Mouse (Mus musculus): ENCODE results near the gene Fbxw8. TPM values are rescaled to one million over a fixed set of nuclear protein-coding genes. Genes with fewer than 3 reads are reported as not detected.

Gene Fbxw8
- 25.2 and 25.3 TPM in 2 replicates for polyA plus RNA-seq (2014; fragmentation: Nextera tagmentation; extraction: Ambion mirVana)

GRCm38 (mm10) chr5:118154839-118155564, at the start of gene Fbxw8:
Gene Fbxw8 (minus strand): TSS chr5:118155464.
- Histone ChIP-seq H3K4me1 (replicated peaks; ENCODE audit: control insufficient read depth, insufficient read depth, low read length) (peaks cover 15% of the 10 kb centered on the region), H3K4me3 (ENCODE audit: low read depth, low read length) (peak within 1 kb of the TSS; percentile 84), H3K27ac (ENCODE audit: low read depth) (no peak within 1 kb of the TSS), H3K36me3 (ENCODE audit: control insufficient read depth, insufficient read depth, low read length) (0 out of 2 replicates have a peak, but pooled peaks cover 13% of the 10 kb centered on the region), H3K27me3 (replicated peaks; ENCODE audit: control insufficient read depth, insufficient read depth, low read length) (no peaks in the 10 kb centered on the region), H3K9ac (ENCODE audit: low read length) (peak within 1 kb of the TSS; percentile 87), H3K9me3 (ENCODE audit: control insufficient read depth, low read length) (no peaks in the 10 kb centered on the region), H3K4me2 (ENCODE audit: low read length) (peak within 1 kb of the TSS; percentile 63)
- peak; percentile 96 for DNase-seq (ENCODE audit: low spot score)
- WGBS, result under 1% methylated on average over 67 of the region's 67 CpGs
- ATAC-seq (replicated peaks; ENCODE audit: low FRiP score, low TSS enrichment, low read depth), result peak; percentile 87

DNA sequence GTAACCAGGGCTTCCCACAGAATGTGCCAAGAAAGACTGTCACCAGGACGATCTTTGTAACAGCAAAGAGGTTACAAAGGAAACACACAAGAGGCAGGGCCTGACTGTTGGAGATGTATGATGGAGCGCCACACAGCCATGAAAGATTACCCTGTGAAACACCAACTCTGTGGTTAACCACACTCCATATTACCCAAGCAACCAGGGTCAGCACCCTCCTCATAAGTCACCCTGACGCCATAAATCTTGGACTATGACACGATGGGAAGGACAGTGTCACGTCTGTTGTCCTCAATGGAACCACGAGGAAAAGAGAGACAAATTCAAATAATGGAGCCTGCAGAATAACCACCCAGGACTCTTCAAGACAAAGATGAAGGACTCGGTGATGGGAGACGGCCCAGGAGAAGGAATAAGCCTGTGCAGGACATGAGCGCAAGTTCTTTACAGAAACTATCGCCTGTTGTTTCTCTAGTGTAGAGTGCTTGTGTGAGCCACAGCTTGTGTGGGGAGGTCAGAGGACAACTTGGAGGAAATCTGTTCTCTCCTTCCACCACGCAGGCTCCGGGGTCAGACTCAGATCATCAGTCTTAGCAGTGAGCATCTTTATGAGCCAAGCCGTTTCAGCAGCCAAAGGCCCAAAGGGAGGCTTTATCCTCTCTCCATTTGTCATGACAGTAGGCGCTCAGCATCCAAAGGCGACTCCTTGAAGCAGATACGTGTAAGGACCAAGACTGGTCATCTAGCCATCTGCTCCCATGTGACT, 49.6 kb upstream of the Fbxw8 start:
- H3K36me3 ChIP-seq (ENCODE audit: control insufficient read depth, insufficient read depth, low read length), result no peaks in the 10 kb centered on the region
- no peak overlapping the region for H3K9ac ChIP-seq (ENCODE audit: low read length)
- H3K4me3 ChIP-seq (ENCODE audit: low read depth, low read length), result no peak overlapping the region
- 56% methylated on average over 16 of the region's 16 CpGs for WGBS
- H3K4me1 ChIP-seq (replicated peaks; ENCODE audit: control insufficient read depth, insufficient read depth, low read length), result no peaks in the 10 kb centered on the region
- ATAC-seq (replicated peaks; ENCODE audit: low FRiP score, low TSS enrichment, low read depth) (no peak), DNase-seq (ENCODE audit: low spot score) (no peak)
- H3K27ac ChIP-seq (ENCODE audit: low read depth), result no peak overlapping the region
- H3K9me3 ChIP-seq (ENCODE audit: control insufficient read depth, low read length), result no peaks in the 10 kb centered on the region
- no peak overlapping the region for H3K4me2 ChIP-seq (ENCODE audit: low read length)
- no peaks in the 10 kb centered on the region for H3K27me3 ChIP-seq (replicated peaks; ENCODE audit: control insufficient read depth, insufficient read depth, low read length)

DNA sequence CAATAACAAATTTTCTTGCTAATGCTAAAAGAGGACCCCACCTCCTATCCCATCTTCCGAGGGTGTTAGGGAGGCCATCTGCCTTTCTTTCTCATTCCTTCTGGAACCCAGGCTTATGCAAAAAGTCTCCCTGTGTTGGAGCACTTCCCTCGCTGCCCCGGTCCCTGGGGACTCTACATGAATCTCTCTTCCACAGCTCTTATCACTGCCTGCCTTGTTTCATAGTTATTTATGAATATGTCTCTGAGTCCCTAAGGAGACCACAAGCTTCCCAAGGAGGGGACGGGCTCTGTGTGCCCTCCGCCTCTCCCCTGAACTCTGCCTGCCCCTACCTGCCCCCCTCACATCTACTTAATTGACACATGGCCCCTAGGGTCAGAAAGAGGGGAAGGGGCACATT, 44.4 kb upstream of the Fbxw8 start:
- ATAC-seq (replicated peaks; ENCODE audit: low FRiP score, low TSS enrichment, low read depth), result no peak
- H3K4me2 ChIP-seq (ENCODE audit: low read length), result no peak overlapping the region
- no peak overlapping the region for H3K27ac ChIP-seq (ENCODE audit: low read depth)
- 62% methylated on average over 5 of the region's 5 CpGs for WGBS
- DNase-seq (ENCODE audit: low spot score), result no peak
- no peaks in the 10 kb centered on the region for H3K9me3 ChIP-seq (ENCODE audit: control insufficient read depth, low read length)
- no peak overlapping the region for H3K4me3 ChIP-seq (ENCODE audit: low read depth, low read length)
- H3K9ac ChIP-seq (ENCODE audit: low read length), result no peak overlapping the region
- no peaks in the 10 kb centered on the region for H3K36me3 ChIP-seq (ENCODE audit: control insufficient read depth, insufficient read depth, low read length)
- H3K4me1 ChIP-seq (replicated peaks; ENCODE audit: control insufficient read depth, insufficient read depth, low read length), result no peaks in the 10 kb centered on the region
- H3K27me3 ChIP-seq (replicated peaks; ENCODE audit: control insufficient read depth, insufficient read depth, low read length), result no peaks in the 10 kb centered on the region

DNA sequence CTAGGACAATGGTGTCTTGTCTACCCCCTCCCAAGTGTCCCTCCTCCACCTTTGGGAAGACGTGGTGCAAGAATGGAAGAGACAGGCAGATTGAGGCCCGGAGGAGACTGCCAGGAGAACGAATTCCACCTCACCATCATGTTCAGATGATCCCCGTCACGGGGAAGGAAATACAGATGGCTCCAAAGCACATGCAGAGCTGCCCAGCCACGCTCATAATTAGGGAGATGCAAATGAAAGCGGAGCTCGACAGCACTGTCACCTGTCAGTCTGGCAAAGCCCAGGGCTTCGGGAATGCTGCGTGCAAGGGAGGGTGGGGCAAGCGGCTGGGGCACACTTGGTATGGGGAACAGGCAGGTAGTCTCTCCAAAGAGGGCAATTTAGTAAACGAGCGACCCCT, 42.2 kb upstream of the Fbxw8 start:
- DNase-seq (ENCODE audit: low spot score), result no peak
- Histone ChIP-seq H3K36me3 (ENCODE audit: control insufficient read depth, insufficient read depth, low read length) (no peaks in the 10 kb centered on the region), H3K4me3 (ENCODE audit: low read depth, low read length) (no peak overlapping the region), H3K4me1 (replicated peaks; ENCODE audit: control insufficient read depth, insufficient read depth, low read length) (no peaks in the 10 kb centered on the region), H3K27ac (ENCODE audit: low read depth) (no peak overlapping the region), H3K27me3 (replicated peaks; ENCODE audit: control insufficient read depth, insufficient read depth, low read length) (0 out of 2 replicates have a peak, but pooled peaks cover 3% of the 10 kb centered on the region), H3K9me3 (ENCODE audit: control insufficient read depth, low read length) (no peaks in the 10 kb centered on the region), H3K4me2 (ENCODE audit: low read length) (no peak overlapping the region), H3K9ac (ENCODE audit: low read length) (no peak overlapping the region)
- no peak for ATAC-seq (replicated peaks; ENCODE audit: low FRiP score, low TSS enrichment, low read depth)
- WGBS, result 75% methylated on average over 13 of the region's 13 CpGs

DNA sequence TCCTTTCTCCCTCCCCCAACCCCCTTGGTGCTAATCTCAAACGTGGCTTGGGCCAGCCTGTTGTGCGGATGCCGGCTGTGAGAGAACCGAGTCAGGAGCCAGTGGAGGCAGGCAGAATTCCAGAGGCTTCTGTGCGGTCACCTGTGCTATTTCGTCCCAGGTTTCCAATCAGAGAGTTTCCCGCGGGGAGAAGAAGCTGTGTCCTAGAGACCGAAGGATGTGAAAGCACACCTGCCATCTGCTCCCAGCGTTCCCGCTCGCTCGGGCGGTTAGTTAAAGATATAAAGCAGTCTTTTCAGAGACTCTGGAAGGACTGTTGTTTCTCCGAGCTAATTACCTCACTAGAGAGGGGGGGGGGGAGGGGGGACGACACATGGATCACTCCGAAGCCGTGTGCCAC, 37.0 kb upstream of the Fbxw8 start:
- ATAC-seq (replicated peaks; ENCODE audit: low FRiP score, low TSS enrichment, low read depth) (no peak), DNase-seq (ENCODE audit: low spot score) (no peak)
- Histone ChIP-seq H3K4me3 (ENCODE audit: low read depth, low read length) (no peak overlapping the region), H3K4me1 (replicated peaks; ENCODE audit: control insufficient read depth, insufficient read depth, low read length) (no peaks in the 10 kb centered on the region), H3K4me2 (ENCODE audit: low read length) (no peak overlapping the region), H3K27ac (ENCODE audit: low read depth) (no peak overlapping the region), H3K9ac (ENCODE audit: low read length) (no peak overlapping the region), H3K36me3 (ENCODE audit: control insufficient read depth, insufficient read depth, low read length) (no peaks in the 10 kb centered on the region), H3K27me3 (replicated peaks; ENCODE audit: control insufficient read depth, insufficient read depth, low read length) (0 out of 2 replicates have a peak, but pooled peaks cover 8% of the 10 kb centered on the region), H3K9me3 (ENCODE audit: control insufficient read depth, low read length) (no peaks in the 10 kb centered on the region)
- WGBS, result 31% methylated on average over 18 of the region's 18 CpGs

DNA sequence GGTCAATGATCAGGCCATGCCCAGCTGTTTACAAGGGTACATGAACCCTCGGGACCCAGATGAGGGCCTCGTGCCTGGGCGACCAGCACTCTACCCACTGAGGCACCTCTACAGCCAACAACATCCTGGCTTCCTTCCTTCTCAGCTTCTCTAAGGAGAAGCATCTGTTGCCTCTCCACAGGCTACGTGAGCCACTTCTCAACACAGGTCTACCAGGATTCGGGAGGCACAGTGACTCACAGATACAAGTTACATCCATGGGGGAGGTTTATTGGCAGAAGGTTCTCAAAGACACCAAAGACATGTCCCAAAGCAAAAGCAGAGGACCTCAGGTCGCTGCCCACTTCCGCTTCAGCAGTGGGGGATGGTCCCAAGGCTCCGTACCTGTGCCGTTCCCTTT, 35.2 kb upstream of the Fbxw8 start:
- H3K4me2 ChIP-seq (ENCODE audit: low read length), result no peak overlapping the region
- no peak overlapping the region for H3K9ac ChIP-seq (ENCODE audit: low read length)
- DNase-seq (ENCODE audit: low spot score), result no peak
- no peak overlapping the region for H3K27ac ChIP-seq (ENCODE audit: low read depth)
- no peaks in the 10 kb centered on the region for H3K4me1 ChIP-seq (replicated peaks; ENCODE audit: control insufficient read depth, insufficient read depth, low read length)
- H3K27me3 ChIP-seq (replicated peaks; ENCODE audit: control insufficient read depth, insufficient read depth, low read length), result 0 out of 2 replicates have a peak, but pooled peaks cover 8% of the 10 kb centered on the region
- no peaks in the 10 kb centered on the region for H3K36me3 ChIP-seq (ENCODE audit: control insufficient read depth, insufficient read depth, low read length)
- 76% methylated on average over 9 of the region's 9 CpGs for WGBS
- no peak for ATAC-seq (replicated peaks; ENCODE audit: low FRiP score, low TSS enrichment, low read depth)
- no peak overlapping the region for H3K4me3 ChIP-seq (ENCODE audit: low read depth, low read length)
- H3K9me3 ChIP-seq (ENCODE audit: control insufficient read depth, low read length), result no peaks in the 10 kb centered on the region

DNA sequence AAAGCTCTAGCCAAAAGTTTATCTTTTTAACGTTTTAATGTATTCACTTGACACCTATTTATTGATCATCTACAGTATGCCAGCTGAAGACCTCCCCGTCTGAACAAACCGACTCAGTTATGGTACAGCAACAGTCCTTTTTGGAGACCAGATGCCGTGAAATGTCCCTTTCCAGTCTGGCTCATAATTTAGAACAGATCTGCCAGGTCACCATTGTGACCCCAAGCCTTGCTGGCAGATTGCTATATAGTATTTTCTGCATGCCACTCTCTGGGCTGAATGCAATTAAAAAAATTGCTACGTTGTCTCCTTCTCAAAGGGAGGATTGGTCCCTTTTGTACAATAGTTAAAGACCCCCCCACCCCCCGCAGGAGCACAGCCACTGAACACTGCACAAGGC, 33.1 kb upstream of the Fbxw8 start:
- H3K4me1 ChIP-seq (replicated peaks; ENCODE audit: control insufficient read depth, insufficient read depth, low read length), result no peaks in the 10 kb centered on the region
- H3K4me3 ChIP-seq (ENCODE audit: low read depth, low read length), result no peak overlapping the region
- H3K9ac ChIP-seq (ENCODE audit: low read length), result no peak overlapping the region
- no peak overlapping the region for H3K27ac ChIP-seq (ENCODE audit: low read depth)
- no peak overlapping the region for H3K4me2 ChIP-seq (ENCODE audit: low read length)
- no peaks in the 10 kb centered on the region for H3K9me3 ChIP-seq (ENCODE audit: control insufficient read depth, low read length)
- DNase-seq (ENCODE audit: low spot score) (no peak), ATAC-seq (replicated peaks; ENCODE audit: low FRiP score, low TSS enrichment, low read depth) (no peak)
- 52% methylated on average over 6 of the region's 6 CpGs for WGBS
- no peaks in the 10 kb centered on the region for H3K36me3 ChIP-seq (ENCODE audit: control insufficient read depth, insufficient read depth, low read length)
- 0 out of 2 replicates have a peak, but pooled peaks cover 8% of the 10 kb centered on the region for H3K27me3 ChIP-seq (replicated peaks; ENCODE audit: control insufficient read depth, insufficient read depth, low read length)

- DNase-seq (ENCODE audit: low spot score), result no peak
- Histone ChIP-seq H3K27me3 (replicated peaks; ENCODE audit: control insufficient read depth, insufficient read depth, low read length) (0 out of 2 replicates have a peak, but pooled peaks cover 3% of the 10 kb centered on the region), H3K36me3 (ENCODE audit: control insufficient read depth, insufficient read depth, low read length) (no peaks in the 10 kb centered on the region), H3K4me1 (replicated peaks; ENCODE audit: control insufficient read depth, insufficient read depth, low read length) (no peaks in the 10 kb centered on the region), H3K9me3 (ENCODE audit: control insufficient read depth, low read length) (no peaks in the 10 kb centered on the region), H3K4me2 (ENCODE audit: low read length) (no peak overlapping the region), H3K27ac (ENCODE audit: low read depth) (no peak overlapping the region), H3K4me3 (ENCODE audit: low read depth, low read length) (no peak overlapping the region), H3K9ac (ENCODE audit: low read length) (no peak overlapping the region)
- WGBS, result 84% methylated on average over 9 of the region's 9 CpGs
- ATAC-seq (replicated peaks; ENCODE audit: low FRiP score, low TSS enrichment, low read depth), result no peak
These were observed 31.8 kb upstream of the Fbxw8 start for GRCm38 (mm10) chr5:118186903-118187633.

Measured in intestine, embryonic 14.5 days (tissue).